Mouse (Mus musculus): Measurements from ENCODE around the gene Xkr8. TPM values are rescaled to one million over a fixed set of nuclear protein-coding genes. Genes with fewer than 3 reads are reported as not detected.
"Not testable (repeated sequence)": the region's sequence is repeated elsewhere in the genome, so short reads cannot be mapped to it uniquely, and the experiment has no call there.

The Xkr8 gene
- 3.9 and 6.0 TPM in 2 replicates for polyA plus RNA-seq (2012; rRNA removed)

DNA sequence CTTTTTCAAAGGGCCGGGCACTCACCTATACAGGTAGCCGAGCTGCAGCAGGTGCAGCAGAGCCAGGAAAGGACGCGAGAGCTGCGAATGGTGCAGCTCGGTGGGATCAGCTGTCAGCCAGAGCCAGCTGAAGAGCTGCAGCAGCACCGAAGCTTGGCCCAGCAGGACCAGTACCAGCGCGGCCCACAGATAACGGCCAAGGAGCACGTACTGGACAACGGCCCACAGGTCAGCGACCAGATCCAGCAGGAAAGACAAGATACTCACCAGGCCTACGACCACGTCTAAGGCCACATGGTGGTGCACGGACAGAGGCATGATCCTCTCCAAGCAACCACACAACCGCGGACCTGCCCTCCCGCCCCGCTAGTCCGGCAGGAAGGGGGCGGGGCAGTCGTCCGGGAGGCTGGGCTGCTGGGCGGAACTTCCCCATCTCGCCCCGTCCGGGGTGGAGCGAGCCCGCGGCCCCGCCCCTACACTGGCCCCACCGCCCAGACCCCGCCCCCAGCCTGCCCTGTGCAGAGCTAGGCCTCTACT lies at the start of gene Xkr8:
TSS of gene Xkr8 (minus strand) at position 399 of the 537 bp plus-strand sequence.
- peak; percentile 76 for DNase-seq (ENCODE audit: low spot score)

DNA sequence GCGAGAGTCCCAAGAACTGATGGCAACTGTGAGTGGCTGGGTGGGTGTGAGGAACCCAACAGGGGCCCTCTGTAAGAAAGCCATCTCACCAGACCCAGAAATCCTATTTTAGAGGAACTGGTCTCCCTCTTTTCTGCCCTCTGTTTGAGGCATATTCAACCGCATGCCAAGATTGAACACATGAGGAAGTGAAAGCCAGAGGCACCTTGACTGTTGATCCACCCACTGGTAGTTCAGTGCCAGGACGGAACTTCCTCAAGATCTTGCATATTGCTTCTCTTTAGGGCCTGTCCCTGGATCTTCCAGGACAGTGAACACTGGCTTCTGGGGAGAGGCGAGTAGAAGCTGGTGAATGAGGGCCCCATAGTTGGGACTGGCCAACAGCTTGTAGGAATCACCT lies 47.9 kb upstream of the Xkr8 start:
- DNase-seq (ENCODE audit: low spot score), result no peak

- DNase-seq (ENCODE audit: low spot score), result no peak
Observed at GRCm38 (mm10) chr4:132778562-132779201, 46.3 kb upstream of the Xkr8 start.

DNA sequence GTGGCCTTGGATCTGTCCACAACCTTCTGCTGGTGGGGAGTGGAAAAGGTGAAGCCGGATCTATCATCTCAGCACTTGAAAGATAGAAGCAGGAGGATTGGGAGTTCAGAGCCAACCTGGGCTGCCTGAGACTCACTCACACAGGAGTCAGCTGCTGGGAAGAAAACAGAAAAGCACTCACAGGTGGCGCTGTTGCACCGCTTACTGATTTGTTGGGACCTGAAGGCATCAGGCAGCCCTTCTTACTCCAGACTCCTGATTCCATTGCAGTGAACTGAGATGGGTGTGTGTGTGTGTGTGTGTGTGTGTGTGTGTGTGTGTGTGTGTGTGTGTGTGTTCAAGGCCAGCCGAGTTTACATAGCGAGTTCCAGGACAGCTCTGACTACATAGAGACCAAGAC lies 44.4 kb upstream of the Xkr8 start:
- peak; percentile 44 for DNase-seq (ENCODE audit: low spot score)

- no peak for DNase-seq (ENCODE audit: low spot score)
Observed at GRCm38 (mm10) chr4:132774905-132775304, 42.6 kb upstream of the Xkr8 start.

DNA sequence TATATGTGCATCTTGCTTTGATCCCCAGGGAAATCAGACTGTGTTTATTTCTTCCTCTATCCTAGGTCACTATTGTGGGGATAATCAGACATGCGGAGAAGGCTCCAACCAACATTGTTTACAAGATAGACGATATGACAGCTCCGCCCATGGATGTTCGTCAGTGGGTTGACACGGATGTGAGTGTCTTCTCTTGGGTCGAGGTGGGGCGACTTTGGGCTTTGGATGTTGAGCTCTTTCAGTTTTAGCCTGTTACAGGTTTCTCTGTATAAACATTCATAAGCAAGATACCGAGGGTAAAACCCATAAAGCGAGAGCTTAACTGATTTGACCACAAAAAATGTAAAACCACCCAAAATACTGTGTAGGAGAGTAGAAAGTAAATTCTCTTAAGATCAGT lies 39.4 kb upstream of the Xkr8 start:
- DNase-seq (ENCODE audit: low spot score), result no peak

GRCm38 (mm10) chr4:132767914-132768876 lies 35.8 kb upstream of the Xkr8 start, which contains the start of gene Rpa2:
Rpa2 (plus strand) TSS chr4:132768332.
- peak; percentile 89 for DNase-seq (ENCODE audit: low spot score)

GRCm38 (mm10) chr4:132763125-132763524 lies 30.8 kb upstream of the Xkr8 start:
- not testable (repeated sequence) for DNase-seq (ENCODE audit: low spot score)

DNA sequence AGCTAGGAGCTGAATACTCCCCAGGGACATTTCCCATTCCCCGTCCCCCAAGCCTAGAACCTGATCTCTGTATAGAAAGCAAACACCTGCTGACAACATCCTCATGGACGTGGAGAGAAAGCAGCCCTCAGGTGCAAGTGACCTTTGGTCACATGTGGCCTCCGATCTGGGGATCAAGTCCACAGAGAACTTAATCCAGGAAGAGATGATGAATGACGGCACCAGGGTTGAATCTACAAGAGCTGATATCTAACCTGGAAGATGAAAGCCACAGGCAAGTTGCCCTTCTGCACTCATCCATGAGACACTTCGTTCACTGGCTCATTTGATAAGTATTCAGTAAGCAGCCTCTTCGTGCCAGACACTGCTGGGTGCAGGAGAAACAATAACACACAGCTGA lies 30.3 kb upstream of the Xkr8 start:
- DNase-seq (ENCODE audit: low spot score), result no peak

DNA sequence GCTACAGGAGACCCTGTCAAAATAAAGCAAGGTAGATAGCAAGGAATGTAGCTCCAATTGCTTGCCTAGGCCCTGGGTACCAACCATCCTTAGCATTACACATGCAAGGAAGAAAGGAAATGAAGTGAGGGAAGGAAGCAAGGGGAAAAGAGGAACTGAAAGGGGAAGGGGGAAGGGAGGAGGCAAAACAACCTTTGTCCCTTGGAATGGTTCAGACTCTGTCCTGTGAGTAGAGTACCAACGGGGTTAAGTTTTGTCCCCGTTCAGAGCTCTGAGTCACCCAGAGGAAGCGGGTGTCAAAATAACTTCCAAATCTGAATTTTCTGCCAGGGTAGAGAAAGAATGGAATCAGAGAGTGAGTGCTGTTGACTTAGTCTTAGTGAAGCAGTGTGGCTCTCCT lies 27.9 kb upstream of the Xkr8 start:
- DNase-seq (ENCODE audit: low spot score), result no peak

DNA sequence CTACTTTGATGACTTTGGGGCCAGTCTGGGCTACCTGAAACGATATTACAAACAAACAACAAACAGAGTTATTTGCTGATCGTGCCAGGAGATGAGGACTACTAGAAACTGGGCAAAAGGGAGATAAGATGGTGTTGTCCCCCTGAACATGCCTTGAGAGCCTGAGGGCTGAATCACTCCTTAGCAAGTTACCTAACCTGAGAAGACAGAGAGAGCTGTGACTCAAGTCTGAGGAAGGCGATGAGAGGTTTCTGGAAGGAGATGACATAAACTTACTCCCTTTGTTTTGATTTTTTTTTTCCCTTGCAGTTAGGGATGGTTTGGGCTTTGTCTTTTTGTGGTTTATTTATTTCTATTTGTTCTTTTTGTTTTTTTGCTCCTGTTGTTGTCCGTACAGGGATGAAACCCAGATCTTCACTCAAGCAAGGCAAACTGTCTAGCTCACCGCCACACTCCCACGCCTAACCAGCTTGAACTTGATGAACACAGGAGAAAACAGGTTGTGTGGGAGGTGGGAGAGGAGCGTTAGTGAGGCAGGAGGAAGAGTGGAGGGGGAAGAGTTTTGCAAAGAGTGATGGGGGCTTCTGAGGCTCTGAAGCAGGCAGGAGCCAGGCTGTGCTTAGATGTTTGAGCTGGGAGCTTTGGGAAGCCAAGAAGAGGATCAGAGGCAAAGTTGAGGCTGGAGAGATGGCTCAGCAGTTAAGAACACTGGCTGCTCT lies 25.4 kb upstream of the Xkr8 start:
- no peak for DNase-seq (ENCODE audit: low spot score)

DNA sequence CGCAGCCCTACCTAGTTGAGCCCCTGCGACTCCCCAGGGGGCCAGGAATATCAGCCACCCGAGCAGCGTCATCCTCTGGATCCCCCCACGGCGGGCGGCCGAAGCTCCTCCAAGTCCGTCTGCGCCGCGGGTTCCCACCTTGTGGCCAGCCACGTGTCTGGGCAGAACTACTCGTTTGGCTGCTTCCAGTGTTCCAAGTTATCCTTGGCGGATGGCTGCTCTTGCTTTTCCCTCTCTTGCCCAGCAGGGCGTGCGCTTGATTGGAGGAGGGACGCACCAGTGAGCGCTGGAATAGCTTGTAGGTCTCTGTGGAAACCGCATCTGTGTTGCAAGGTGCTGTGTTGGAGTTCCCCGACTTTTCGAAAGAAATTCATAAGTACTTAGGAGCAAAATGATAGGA lies 24.6 kb upstream of the Xkr8 start, which contains the start of gene Smpdl3b:
TSS of gene Smpdl3b (minus strand) at position 279 of the 400 bp plus-strand sequence.
- DNase-seq (ENCODE audit: low spot score), result peak; percentile 48

GRCm38 (mm10) chr4:132752992-132753391 lies 20.6 kb upstream of the Xkr8 start:
- DNase-seq (ENCODE audit: low spot score), result no peak

DNA sequence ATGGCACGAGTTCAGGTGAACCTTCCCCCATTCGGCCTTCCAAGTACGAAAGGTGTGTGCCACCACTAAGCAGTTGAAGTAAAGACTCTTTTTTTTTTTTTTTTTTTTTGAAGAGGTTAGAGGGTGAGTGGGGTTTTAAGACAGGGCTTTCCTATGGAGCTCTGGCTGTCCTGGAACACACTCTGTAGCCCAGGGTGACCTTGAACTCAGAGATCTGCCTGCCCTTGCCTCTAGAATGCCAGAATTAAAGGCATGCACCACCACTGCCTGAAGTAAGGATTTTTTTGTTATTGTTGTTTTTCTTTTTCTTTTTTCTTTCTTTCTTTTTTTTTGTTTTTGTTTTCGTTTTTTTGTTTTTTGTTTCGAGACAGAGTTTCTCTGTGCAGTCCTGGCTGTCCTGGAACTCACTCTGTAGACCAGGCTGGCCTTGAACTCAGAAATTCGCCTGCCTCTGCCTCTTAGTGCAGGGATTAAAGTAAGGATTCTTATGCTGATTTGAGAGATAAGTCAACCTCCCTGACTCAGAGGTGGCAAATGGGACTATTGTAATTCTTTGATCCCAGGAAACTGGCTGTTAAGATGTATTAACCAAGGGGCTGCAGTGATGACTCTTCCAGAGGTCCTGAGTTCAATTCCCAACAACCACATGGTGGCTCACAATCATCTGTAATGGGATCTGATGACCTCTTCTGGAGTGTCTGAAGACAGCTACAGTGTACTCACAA lies 17.1 kb upstream of the Xkr8 start:
- no peak for DNase-seq (ENCODE audit: low spot score)

GRCm38 (mm10) chr4:132748778-132749177 lies 16.4 kb upstream of the Xkr8 start:
- DNase-seq (ENCODE audit: low spot score), result no peak

- no peak for DNase-seq (ENCODE audit: low spot score)
Observed at GRCm38 (mm10) chr4:132747664-132748259, 15.4 kb upstream of the Xkr8 start.

DNA sequence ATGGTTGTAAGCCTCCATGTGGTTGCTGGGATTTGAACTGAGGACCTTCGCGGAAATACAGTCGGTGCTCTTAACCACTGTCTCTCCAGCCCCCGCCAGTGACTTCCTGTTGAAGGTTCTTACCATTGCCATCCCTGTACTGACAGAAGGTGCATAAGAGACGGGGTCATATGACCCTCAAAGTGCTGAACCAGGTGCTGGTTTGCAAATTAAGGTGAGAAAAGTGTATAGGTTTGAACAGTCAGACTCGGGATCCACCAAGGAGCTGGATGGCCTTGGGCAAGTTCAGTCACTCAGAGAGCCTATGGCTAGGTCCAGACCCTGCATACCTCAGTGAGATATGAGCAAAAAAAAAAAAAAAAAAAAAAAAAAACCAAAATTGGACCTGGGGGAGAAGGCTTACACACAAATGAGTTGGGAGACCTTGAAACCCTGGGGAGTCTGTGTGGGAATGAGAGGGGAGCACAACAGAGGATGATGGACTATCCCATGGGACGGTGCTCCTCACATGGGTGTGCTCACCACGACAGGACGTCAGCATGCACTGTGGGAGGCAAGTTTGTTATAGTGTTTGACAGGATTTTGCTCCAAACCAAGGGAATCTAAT lies 14.7 kb upstream of the Xkr8 start:
- DNase-seq (ENCODE audit: low spot score), result no peak

GRCm38 (mm10) chr4:132743992-132744911 lies 11.9 kb upstream of the Xkr8 start:
- DNase-seq (ENCODE audit: low spot score), result no peak

DNA sequence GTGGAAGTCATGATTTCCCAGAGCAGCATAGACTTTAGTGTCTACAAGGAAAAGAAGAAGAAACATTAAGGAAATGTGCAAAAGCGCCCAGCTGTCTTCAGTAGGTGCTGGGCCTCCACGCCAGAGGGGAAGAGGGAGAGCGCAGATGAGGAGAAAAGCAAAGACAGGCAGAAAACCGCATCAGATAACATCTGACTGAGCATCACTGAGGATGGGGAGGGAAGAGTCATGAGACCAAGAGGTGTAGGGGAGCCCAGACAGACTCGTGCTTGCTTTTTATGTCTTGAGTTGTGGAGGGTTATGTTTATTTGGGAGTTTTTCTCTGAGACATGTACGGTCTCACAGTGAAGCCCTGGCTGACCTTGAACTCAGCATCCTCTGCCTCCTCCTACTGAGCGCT lies 9.1 kb upstream of the Xkr8 start:
- DNase-seq (ENCODE audit: low spot score), result no peak
